Mouse (Mus musculus) lung, adult 10 weeks (tissue): Measurements from ENCODE around the gene Zc3h12a. TPM values are rescaled to one million over a fixed set of nuclear protein-coding genes. Genes with fewer than 3 reads are reported as not detected.

Source experiments
- polyA plus RNA-seq: library from polyadenylated mRNA; stranded (reverse); fragments of 350-450 nt; fragmentation: Illumina TruSeq; extraction: RNeasy Lipid Tissue Mini Kit (QIAGEN cat#74804); gene quantifications from one replicate; pipeline ENCODE4 v1.2.3, GENCODE M21; 2014; ENCODE audit warnings: low read depth, low replicate concordance; ENCODE audit not compliant: insufficient read depth

Zc3h12a gene
- 4.1 TPM for polyA plus RNA-seq

GRCm38 (mm10) chr4:125127305-125128084 is at the start of gene Zc3h12a:
Gene Zc3h12a (minus strand): TSS chr4:125127840.

DNA sequence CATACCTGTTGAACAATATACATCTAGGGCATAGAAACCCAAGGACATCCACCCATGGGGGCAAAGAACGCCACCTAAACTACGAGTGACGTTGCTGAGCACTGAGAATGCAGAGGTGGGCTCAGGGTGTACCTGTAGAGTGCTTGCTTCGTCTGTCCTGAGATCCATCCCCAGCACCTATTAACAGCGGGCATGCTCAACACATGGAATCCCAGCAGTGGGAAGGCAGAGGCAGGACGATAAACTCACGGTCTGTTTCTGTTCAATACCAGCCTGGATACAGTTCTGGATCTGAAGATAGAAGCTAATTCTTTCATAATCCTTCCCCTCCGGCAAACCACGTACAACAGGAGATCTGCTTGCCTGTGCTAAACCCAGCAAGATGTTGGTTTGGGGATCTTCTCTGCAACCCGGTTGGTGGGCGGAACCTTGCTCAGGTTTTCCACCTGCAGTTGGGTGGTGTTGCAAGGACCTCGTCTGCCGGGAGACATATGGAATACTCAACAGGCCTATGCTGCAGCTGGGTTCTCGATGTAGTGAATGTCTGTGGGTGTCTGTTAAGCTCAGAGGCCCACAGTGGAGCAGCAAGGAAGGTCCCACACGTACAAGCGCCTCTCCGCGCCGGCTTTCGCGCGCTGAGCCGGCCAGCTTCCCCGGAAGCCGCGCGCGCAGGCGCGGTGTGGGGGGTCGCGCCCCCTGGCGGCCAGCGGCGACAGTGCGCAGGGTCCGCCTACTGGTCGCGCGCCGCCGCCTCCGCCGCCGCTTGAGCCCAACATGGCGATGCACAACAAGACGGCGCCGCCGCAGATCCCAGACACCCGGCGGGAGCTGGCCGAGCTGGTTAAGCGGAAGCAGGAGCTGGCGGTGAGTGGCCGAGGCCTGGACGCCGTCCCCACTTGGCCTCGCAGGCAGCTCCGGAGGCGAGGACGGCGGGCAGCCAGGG is 43.0 kb downstream of the Zc3h12a start, which contains the start of gene Meaf6:
Meaf6 (plus strand) TSS at position 732 of the 943 bp plus-strand sequence.

Other genes starting within 250 kb of the Zc3h12a start
- gene Epha10, start 246.9 kb downstream of the Zc3h12a start, polyA plus RNA-seq = not detected
- 6.6 TPM for gene 9930104L06Rik, start 190.8 kb downstream of the Zc3h12a start, polyA plus RNA-seq
- 1.6 TPM for gene Cdca8, start 188.5 kb downstream of the Zc3h12a start, polyA plus RNA-seq
- gene Rspo1, start 141.4 kb downstream of the Zc3h12a start, polyA plus RNA-seq = 11.9 TPM
- gene Gnl2, start 111.3 kb downstream of the Zc3h12a start, polyA plus RNA-seq = 24.7 TPM
- gene Dnali1, start 62.1 kb downstream of the Zc3h12a start, polyA plus RNA-seq = 13.8 TPM
- gene Snip1, start 61.2 kb downstream of the Zc3h12a start, polyA plus RNA-seq = 13.3 TPM
- gene Meaf6, start 42.7 kb downstream of the Zc3h12a start, polyA plus RNA-seq = 22.6 TPM